Mouse (Mus musculus): ENCODE results near the gene Copg1. TPM values are rescaled to one million over a fixed set of nuclear protein-coding genes. Genes with fewer than 3 reads are reported as not detected.

Copg1 gene
- total RNA-seq, 2 experiments from 2014 or later, result 38.9 to 39.3 TPM

Other genes starting within 250 kb of the Copg1 start
- gene Aplf, start 215.6 kb upstream of the Copg1 start, total RNA-seq (2021), result 1 to 10 TPM; 2.2 to 3.0 TPM
- gene Efcc1, start 156.9 kb upstream of the Copg1 start, total RNA-seq (2021), result 1 to 10 TPM in 1 of 2 experiments, under 1 TPM in 1; 0.94 to 1.3 TPM
- gene Gp9, start 109.7 kb upstream of the Copg1 start, total RNA-seq (2021), result 1 to 10 TPM; 1.2 TPM
- 10 to 100 TPM in 1 of 2 experiments, 1 to 10 TPM in 1; 7.6 to 10.2 TPM for gene Rab43, start 75.7 kb upstream of the Copg1 start, total RNA-seq (2021)
- gene Gm45140, start 52.0 kb upstream of the Copg1 start, total RNA-seq (2021), result 1 to 10 TPM in 1 of 2 experiments, under 1 TPM in 1; 0.74 to 1.3 TPM
- gene Isy1, start 49.0 kb upstream of the Copg1 start, total RNA-seq (2021), result 10 to 100 TPM; 21.1 to 23.9 TPM
- 100 to 1,000 TPM; 335 to 351 TPM for gene Cnbp, start 36.7 kb upstream of the Copg1 start, total RNA-seq (2021)
- 10 to 100 TPM; 10.8 to 12.2 TPM for gene Hmces, start 26.1 kb downstream of the Copg1 start, total RNA-seq (2021)
- gene H1fx, start 93.8 kb downstream of the Copg1 start, total RNA-seq (2021), result 1 to 10 TPM in 1 of 2 experiments, under 1 TPM in 1; 0.94 to 1.1 TPM
- 100 to 1,000 TPM; 271 to 283 TPM for gene Rab7, start 157.5 kb downstream of the Copg1 start, total RNA-seq (2021)
- 100 to 1,000 TPM; 104 to 108 TPM for gene Rpn1, start 196.7 kb downstream of the Copg1 start, total RNA-seq (2021)

Data from heart, adult 18-20 months (tissue).